Mouse (Mus musculus): ENCODE measurements around the gene Ednra.

DNA sequence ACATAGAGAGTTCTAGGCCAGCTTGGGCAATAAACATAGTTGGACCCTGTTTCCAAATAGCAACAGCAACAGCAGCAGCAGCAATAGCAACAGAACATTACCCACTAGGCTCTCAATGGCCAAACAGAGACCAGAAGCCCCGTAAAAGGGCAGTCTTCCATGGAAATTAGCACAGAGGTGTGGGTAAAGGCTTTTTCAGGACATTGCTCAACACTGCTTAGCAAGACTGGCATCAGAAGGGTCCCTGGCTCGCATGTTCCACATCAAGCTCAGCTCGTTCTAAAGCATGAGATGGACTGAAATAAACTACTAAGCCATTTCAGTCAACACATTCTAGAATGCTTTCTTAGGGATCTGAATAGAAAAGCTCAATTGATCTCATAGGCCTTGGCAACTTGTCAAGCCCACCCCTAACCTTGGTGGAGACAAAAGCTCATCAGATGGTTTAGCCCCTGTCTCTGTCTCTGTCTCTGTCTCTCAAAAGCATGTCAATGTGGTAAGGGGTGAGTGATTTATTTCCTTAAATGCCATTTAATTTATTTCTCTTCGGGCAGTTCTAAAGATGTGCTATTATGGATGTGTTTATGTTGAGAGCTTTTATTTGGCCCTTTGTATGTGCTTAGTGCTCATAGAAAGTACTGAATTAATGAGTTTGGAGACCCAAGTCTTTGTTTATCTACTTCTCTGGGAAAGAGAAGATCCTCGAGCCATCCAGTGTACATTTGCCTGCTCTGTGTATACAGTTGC is 84.0 kb downstream of the Ednra start:
- TF ChIP-seq POLR2A (IDR thresholded peaks at IDR 0.05; ENCODE audit: low read depth, low read length) (no peak), CTCF (IDR thresholded peaks at IDR 0.05; ENCODE audit: extremely low read depth, insufficient read length, insufficient replicate concordance, low read depth, low read length) (no peak)

Data from small intestine, adult 2 months (tissue).